Mouse (Mus musculus) adrenal gland, adult 18-20 months (tissue): ENCODE results near the gene Dpp6. TPM values are rescaled to one million over a fixed set of nuclear protein-coding genes. Genes with fewer than 3 reads are reported as not detected.

ENCODE experiments used
- DNase-seq, 2 experiments: peaks; one replicate each; pipeline ENCODE4 v3.0.0; 2021 to 2022; ENCODE audit warnings: low spot score in 2 of 2
- total RNA-seq, 2 experiments: library from RNA; stranded (reverse); gene quantifications; 1 replicate in 1 of 2; 2 replicates in 1 of 2; pipeline ENCODE4 v1.2.3; 2021

Gene Dpp6
- total RNA-seq, 2 experiments from 2014 or later, result 8.7 to 9.4 TPM

DNA sequence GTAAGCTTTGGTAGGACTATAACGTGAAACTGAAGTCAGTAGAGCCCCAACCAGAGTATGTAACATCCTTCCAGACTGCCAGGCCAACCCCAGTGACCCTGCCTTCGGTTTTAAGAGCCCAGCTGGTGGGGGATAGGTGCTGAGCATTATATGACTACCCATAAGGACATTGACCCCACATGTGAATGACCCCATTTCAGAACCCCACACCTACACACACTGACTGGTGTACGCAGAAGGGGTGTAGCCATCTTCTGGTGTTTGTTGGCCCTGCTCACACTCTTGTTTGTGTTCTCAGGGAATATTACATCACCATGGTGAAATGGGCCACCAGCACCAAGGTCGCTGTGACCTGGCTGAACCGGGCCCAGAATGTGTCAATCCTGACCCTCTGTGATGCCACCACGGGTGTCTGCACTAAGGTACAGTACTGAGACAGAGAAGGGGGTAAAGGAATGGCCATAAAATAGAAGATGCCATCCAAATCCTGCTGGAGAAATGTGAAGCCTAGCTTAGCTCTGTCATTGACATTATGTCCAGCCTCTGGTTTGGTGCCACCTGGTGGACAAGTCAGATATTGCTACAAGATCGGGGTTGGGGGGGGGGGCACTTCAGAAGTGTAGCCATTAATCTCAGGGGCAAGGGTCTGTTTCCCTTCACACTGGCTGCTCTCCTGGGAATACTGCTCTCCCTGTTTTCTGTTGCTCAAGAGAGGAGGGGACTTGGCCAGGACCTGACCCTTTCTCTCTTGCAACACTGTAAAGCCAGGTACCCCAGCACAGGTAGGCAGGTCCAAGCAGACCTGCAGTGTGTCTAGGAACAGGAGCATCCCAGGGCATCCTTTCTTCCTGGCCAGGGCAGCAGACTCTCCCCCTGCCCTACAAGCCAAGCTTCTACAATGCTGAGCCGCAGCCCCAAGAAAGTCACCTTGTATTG, 835.1 kb downstream of the Dpp6 start:
- DNase-seq, result peak; percentile 22 to 51

DNA sequence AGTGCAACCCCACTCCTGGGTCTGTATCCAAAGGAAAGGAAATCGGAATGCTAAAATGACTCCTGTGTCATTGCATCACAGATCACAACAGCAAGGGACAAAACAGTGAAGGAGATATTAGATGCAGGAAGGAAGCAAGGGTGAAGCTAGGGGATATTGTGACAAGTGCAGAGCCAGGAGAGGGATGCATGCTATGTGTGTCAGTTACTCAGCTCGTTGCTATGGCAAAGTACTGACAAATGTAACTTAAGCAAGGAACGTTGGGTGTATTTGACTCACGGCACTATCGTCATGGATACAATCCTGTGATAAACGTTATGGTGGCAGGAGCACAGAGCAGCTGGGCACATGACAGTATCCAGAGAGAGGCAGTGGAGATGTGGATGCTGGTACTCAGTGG, 839.1 kb downstream of the Dpp6 start:
- DNase-seq, result no peak

DNA sequence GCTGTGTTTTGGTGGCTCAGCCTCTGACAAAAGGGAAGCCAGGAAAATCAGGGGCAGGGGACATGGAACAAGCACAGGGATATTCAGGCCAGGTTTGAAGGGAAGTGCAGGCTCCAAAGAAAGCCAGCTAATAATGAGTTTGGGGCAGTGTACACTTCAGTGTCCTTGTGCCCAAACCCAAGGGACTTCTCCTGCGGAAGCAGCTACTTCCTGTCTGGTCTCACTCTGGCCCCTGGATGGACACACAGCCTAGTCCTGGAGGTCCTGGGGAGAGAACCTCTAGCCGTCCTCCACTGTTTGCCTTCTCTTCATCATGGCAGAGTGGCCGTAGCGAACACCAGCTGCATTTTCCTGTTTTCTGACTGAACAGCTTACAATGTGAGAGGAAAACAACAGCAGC, 840.7 kb downstream of the Dpp6 start:
- DNase-seq, result no peak

DNA sequence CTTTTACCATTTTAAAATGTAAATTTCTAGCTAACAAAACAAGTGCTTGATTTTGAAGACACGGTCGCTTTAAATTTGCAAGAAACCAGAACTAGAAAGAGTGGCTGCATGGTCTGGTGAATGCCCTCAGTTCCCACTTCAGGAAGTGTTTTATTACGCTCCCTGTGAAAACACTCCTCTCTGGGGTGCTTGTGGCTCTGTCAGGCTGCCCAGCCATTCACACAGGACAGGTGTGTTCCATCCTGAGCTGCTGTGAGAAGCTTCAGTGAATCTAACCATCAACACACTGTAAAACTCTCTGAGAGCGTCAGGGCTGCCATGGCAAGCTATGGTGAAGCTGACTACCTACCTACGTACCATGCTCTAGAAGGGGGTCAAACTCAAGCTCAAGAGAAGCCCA, 841.2 kb downstream of the Dpp6 start:
- no peak for DNase-seq

DNA sequence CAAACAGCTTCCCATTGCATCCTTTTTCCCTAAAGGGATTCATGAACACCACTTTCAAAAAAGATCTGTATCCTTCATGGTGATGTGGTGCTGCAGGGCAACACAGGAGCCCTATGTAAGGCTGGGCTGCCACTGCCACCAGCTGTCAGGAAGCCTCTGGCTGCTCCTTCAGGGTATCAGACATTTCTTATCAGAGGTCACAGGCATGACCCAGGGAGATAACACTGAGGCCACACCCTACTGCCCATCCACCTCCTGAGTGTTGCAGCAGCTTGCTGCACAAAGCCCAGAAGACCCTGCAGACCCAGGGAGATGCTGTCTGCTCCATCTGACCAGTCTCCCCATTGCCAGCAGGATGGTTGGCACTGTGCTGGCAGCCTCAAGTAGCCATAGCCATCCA, 841.6 kb downstream of the Dpp6 start:
- DNase-seq, result no peak

DNA sequence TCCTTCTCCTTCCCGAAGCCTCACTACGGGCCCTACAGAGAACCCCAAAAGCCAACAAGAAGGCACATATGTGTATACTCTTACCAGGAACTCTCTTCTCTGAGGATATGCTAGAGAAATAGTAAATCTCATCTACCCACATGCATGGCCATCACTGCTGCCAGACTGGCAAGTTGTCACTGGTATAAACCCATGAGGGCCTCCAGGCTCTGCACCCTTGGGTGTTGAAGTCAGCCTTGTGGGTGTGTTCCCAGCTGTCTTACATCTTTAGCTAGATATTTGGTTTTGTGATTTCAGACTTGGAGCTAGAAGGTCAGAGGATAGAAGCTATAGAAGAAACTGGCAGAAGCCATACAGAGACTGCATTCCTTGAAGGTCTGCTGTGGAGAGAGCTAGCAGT, 842.0 kb downstream of the Dpp6 start:
- DNase-seq, result no peak

DNA sequence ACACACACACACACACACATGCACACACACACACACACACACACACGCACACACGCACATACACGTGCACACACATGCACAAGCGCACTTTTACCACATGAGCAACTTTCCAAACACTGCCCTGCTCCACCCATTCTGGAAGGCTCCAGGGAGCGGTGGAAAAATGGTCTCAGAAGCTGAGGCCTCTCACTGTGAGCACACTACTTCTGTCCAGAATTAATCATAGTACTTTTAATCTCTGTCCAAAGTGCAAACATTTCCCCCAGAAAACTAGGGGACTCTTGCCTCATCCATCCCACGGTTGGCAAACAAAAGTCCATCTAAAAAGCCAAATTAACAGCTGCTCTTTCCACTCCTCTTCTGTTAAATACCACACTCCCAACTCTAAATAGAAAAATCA, 842.8 kb downstream of the Dpp6 start:
- no peak for DNase-seq

DNA sequence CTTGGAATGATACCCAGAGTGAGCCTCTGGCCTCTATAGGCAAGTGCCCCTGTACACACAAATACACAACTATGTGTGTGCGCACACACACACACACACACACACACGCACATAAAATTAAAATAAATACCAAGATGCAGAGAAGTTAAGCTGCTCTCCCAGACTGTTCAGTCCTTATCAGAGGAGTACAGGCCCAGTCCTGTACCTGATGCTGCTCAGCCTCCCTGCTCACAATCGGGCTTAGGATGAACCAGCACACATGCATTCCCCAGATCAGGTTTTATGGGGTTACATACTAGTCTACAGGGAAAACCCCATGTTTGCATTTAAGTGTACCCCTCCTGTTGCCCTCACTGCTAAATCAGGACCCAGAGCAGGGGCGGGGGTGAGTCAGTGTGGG, 847.1 kb downstream of the Dpp6 start:
- no peak for DNase-seq

DNA sequence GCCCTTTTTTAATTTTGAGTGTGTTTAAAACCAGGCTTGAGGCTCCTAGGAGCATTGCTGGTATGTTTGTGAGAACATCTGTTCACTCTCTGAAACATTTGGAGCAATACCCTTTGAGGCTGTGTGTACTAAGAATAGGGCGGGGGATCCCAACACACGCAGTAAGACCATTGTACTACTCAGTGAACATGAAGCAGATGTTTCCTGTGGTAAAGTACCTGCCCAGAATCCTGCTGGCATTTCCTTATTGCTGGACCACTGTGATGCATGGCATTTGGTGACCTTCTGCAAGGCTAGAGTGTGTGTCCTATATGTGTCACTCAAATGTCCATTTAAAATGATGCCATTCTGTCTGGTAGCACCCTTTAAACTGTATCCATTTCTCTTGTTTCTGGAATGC, 854.5 kb downstream of the Dpp6 start:
- no peak for DNase-seq

DNA sequence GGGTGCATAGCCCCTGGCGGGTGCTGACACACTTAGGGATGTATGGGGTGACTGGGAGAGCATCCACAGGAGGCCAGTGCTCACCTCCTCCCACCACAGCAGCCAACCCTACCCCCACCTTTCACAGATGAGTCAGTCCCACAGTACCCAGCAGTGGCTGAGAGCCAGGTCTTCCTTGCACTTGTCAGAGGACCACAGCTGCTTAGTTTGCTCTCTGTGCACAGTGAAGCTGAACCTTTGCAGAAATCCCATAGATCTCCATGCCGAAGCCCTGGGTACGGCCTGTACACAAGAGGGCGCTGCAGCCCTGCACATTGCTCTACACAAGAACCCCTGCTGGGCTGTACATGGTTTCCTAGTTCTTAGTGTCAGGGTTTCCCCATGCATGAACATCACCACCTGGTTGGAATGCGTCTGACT, 860.3 kb downstream of the Dpp6 start:
- DNase-seq, result peak; percentile 29 to 37

DNA sequence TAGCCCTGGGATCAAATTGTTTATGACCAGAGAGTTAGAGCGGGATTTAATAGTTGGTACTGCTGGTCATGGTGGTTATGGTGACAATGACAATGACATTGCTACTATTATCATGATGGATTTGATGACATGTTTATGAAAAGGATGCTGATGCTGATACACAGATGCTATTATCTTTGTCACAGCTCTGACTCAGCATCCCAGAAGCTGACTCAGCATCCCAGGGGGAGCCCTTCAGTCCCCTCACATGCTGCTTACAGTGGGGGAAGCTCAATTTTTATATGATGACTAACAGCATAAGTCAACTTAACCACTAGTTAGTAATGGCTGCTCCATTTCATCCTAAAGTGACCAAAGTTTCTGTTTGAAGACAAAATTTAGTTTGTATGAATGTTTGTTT, 862.1 kb downstream of the Dpp6 start:
- no peak for DNase-seq

DNA sequence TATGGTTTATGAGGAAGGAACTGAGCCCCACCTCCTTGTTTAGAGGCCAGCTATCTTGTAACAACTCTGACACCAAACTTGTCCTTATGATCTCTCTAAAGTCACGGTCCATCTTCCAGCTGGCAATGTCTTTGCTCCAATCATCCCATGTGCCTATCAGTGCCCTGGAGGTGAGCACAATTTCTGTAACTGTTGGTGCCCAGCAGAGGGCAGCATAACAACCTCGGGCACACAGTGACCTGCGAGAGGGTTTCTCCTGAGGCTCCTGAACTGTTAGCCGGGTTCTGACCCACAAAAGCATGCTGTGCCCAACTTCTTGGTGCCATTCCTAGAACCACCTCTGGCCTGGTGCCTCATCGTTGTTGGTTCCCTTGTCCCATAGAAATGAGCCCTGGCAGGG, 863.5 kb downstream of the Dpp6 start:
- peak; percentile 39 to 41 for DNase-seq

DNA sequence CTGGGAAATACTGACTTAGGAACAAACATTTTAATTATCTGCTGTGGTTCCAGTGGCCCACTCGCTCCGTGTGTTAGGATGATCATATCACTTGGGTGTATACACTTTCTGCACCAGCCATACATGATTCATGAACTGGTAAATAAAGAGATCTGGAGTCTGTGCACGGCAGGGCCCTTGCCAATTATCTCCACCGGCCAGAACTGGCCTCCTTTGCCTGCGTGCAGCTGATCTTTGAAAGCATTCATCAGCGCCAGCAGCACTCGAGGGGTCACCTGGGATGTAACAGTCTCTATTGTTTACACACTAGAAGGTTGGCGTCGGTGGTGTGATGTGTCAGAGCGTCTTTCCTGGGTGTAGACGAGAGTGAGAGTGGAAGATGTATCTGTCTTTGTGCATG, 868.2 kb downstream of the Dpp6 start:
- DNase-seq, result no peak

DNA sequence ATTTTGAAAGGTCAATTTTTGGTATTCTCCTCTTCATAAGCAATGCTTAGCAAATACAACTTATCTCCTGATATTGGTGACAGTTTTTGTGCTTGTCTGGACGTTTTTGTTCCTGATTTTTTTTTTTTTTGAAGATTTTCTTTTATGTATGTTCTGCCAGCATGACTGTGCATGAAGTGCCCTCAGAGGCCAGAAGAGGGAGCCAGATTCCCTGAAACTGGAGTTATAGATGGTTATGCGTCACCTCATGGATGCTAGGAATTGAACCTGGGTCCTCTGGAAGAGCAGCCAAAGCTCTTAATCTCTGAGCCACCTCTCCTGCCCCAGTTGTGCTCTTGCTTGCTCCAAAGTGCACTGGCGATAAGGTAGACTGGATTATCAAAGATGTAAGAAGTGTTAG, 868.9 kb downstream of the Dpp6 start:
- DNase-seq, result no peak

DNA sequence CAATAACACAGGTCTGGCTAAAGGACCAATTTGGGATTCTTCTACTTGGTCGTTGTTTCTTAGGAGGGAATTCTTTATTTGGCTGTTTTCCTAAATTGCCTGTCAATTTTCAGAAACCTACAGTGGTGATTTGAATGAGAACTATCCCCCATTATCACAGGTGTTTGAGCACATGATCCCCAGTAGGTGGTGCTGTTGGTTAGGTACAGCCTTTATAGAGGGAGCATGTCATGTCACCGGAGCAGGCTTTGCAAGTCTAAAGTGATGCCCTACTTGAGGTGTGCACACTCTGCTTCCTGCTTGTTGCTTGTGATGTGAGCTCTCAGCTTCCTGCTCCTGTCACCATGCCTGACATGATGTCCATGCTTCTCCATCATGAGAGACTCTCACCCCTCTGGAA, 870.3 kb downstream of the Dpp6 start:
- no peak for DNase-seq

DNA sequence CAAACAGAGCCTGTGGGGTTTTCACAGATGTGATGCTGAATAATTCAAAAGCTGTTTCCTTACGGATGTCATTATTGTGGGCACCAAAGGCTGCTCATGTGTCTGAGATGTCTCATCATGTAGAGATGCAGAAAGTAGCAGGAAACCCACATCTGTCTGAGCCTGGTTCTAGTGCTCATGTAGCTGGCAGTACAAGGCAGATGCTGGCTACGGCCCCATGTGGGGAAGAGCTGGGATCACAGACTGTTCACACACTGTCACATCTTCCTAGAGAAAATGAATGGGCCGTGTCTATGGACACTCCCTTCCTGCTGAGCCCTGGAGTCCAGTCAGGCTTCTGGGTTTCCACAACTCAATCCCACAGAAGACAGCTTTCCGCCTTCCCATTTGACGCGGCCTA, 885.5 kb downstream of the Dpp6 start:
- DNase-seq, result no peak

DNA sequence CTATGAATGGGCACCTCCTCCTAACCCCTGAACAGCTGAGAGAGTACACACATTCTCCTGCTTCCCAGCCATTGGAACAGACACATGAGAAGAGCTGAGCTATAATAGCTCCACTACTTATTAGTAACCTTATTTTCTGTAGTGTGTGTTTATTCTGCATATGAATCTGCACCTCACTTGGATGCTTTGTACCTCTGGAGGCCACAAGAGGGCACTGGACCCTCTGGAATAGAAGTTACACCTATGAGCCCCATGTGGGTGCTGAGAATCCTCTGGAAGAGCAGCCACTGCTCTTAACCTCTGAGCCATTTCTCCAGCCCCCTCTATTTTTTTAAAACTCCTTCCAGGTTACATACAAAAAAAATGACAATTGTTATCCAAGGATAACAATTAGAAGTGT, 888.0 kb downstream of the Dpp6 start:
- DNase-seq, result no peak

DNA sequence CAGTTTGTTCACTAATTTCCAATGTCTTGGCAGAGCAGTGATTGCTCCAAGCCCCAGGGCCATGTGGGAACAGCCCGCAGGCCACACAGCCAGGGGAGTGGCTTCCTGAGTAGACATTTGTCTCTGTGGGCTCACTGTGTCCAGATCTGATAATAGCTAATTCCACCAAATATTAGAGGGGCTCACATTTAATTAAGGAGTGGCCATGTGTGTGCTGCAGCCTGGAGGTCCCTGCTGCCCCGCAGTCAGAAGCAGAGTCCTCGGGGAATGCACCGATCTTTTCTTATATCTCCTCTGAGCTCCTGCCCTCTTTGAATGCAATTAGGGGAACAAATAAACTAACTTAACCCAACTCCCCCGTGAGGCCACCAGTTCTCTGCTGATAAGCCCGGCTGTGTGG, 889.5 kb downstream of the Dpp6 start:
- DNase-seq, result no peak

DNA sequence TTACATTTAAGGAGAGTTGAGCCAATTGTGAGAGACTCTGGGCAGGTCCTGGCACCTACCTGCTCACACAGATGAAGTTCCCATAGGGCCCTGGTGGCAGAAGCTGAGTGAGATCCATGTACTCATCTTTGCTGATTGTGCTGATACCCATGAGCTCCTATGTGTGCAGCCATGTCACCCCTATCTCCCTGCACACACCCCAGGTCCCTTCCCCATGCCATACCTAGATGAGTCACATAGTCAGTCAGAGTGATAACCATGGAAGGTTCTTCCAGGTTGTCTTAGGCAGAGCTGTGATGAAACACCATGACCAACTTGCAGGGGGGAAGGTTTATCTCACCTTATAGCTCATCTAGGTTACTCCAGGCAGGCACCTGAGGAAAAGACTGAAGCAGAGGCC, 890.3 kb downstream of the Dpp6 start:
- DNase-seq, result no peak

DNA sequence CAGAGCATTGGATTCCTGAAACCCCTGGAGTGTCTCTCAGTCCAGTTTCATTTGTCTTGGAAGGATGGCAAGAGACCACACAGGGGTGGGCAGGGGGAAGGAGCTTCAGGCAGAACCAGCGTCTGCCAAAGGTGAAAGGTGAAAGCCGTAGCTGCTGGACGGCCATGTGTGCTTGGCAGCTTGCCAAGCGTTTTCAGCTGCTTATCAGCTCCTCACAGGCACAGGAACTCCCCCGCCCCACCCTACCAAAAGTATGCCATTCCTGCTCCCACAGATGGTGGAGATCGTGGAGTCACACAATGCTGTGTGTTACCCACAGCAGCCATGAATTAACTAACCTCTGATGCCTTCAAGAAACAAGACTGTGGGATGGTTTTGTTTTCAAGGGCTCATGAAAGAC, 891.2 kb downstream of the Dpp6 start:
- DNase-seq, result no peak

DNA sequence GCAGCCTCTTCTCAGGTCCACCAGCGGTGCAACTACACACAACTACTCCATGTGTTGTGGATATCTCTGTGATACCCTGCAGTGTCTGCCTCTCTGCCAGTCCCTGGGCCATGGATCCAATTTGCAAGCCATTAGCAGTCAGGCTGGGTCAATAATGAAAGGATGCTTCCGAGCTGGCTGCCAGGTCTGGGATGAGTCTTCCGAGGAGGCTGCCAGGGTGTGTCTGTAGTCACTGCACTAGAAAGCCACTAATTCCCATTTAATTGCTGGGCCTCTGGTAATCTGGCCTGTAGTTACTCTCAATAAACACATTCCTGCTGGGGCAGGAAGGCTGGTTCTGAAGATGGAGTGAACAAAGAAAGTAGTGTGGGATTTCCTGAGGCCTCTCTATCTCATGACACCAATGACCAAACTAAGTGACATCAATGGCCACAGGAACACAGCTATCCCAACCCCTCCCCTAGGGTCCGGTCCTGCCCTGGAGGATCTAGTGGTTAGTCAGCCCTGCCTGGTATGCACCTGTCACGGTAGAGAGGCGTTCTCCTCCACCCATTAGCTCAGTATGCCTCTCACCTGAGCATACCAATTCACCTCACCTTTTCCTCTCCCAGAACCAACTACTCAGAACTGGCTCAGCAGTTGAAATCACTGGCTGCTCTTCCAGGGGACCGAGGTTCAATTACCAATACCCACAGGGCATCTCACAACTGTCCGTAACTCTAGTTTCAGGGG, 894.6 kb downstream of the Dpp6 start:
- no peak for DNase-seq

DNA sequence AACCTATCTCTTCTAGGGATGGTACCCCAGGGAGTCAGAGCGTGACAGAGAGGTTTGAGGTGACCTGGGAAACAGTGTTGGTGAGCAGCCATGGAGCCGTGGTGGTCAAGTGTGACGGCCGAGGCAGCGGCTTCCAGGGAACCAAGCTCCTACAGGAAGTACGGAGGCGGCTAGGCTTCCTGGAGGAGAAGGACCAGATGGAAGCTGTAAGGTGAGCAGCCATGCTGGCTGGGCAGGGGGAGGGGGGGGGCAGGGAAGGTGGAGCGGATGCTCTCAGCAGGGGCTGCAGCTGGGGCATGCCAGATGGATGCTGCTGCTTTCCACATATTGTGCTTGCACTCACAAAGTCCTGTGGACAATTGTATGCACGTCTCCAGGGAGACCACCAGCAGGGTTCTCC, 897.4 kb downstream of the Dpp6 start:
- DNase-seq, result no peak

DNA sequence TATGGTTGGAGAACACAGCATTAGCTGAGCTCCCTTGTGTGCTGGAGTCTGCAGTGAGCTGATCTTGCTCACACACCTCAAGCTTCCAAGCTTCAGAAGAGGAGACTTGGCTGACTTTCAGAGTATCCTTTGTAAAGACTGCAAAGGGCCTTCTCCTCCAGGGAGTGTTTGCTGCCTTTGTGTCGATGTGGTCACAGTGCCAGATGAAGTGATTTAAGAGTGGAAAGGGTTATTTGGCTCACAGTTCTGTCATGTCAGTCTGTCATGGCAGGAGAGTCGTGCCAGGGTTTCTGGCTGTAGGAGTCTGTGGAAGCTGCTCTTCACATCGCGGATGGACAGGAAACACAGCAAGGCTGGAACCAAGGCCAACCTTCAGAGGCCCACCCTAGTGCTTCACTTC, 899.0 kb downstream of the Dpp6 start:
- DNase-seq, result no peak
